Mouse (Mus musculus) bone marrow, adult 2 months (tissue): ENCODE measurements around the gene Tysnd1.

ENCODE experiments used
- CTCF ChIP-seq: fragments of 200-500 bp; IDR thresholded peaks from 2 replicates; pipeline ENCODE4 v1.5.1; 2011; ENCODE audit warnings: low read length, control low read depth; ENCODE audit not compliant: control insufficient read depth, insufficient read depth
- POLR2A ChIP-seq: fragments of 200-500 bp; IDR thresholded peaks from 2 replicates; pipeline ENCODE4 v1.6.1; 2011; ENCODE audit warnings: low read depth, mild to moderate bottlenecking, control low read depth, low read length, borderline replicate concordance; ENCODE audit not compliant: control insufficient read depth

- TF ChIP-seq CTCF (no peak), POLR2A (no peak)
Observed at GRCm38 (mm10) chr10:61648737-61649645, 46.3 kb upstream of the Tysnd1 start.
